Mouse (Mus musculus) stomach, embryonic 16.5 days (tissue): ENCODE measurements around the gene Hipk4. TPM values are rescaled to one million over a fixed set of nuclear protein-coding genes. Genes with fewer than 3 reads are reported as not detected.

ENCODE experiments used
- ATAC-seq: fragments of 200-750 bp; cut with Nextera tagmentation; 2 replicates; pipeline ENCODE4 v1.8.0; 2017; ENCODE audit warnings: moderate number of reproducible peaks, moderate TSS enrichment; ENCODE audit not compliant: insufficient read depth, low FRiP score
- H3K27ac ChIP-seq: fragments of 300-500 bp; sonication (generic); 2 replicates; pipeline ENCODE4 v1.5.1; 2014; ENCODE audit warnings: low read length
- H3K27me3 ChIP-seq: fragments of 300-500 bp; sonication (generic); 2 replicates; pipeline ENCODE4 v1.6.1; 2014; ENCODE audit warnings: low read length, control low read depth, mixed read lengths; ENCODE audit not compliant: control insufficient read depth, insufficient read depth
- H3K36me3 ChIP-seq: fragments of 300-500 bp; sonication (generic); 2 replicates; pipeline ENCODE4 v1.6.1; 2014; ENCODE audit warnings: low read length; ENCODE audit not compliant: control insufficient read depth, insufficient read depth
- H3K4me1 ChIP-seq: fragments of 300-500 bp; sonication (generic); 2 replicates; pipeline ENCODE4 v1.6.1; 2014; ENCODE audit warnings: low read length, control low read depth, mixed read lengths; ENCODE audit not compliant: control insufficient read depth, insufficient read depth
- H3K4me2 ChIP-seq: fragments of 300-500 bp; sonication (generic); 2 replicates; pipeline ENCODE4 v1.6.1; 2014; ENCODE audit warnings: low read depth, low read length, mixed read lengths
- H3K4me3 ChIP-seq: fragments of 300-500 bp; sonication (generic); replicated peaks from 2 replicates; pipeline ENCODE4 v1.5.1; 2014; ENCODE audit warnings: mild to moderate bottlenecking, low read length
- H3K9ac ChIP-seq: fragments of 300-500 bp; sonication (generic); 2 replicates; pipeline ENCODE4 v1.6.1; 2014; ENCODE audit warnings: low read length
- H3K9me3 ChIP-seq: fragments of 300-500 bp; sonication (generic); replicated peaks from 2 replicates; pipeline ENCODE4 v1.6.1; 2016; ENCODE audit warnings: low read length, control low read depth; ENCODE audit not compliant: control insufficient read depth
- WGBS: fragments of 180-500 bp; shearing (Covaris S2); extraction: QIAGEN DNeasy Blood & Tissue Kit; methylation state at CpG from one replicate; pipeline ENCODE4 v1.1.7; 2014; 5-methylcytosine and 5-hydroxymethylcytosine counted together
- polyA plus RNA-seq: library from polyadenylated mRNA; unstranded; fragments of >200 nt; fragmentation: Nextera tagmentation; extraction: Ambion mirVana; gene quantifications from 2 replicates; pipeline ENCODE4 v1.2.1, GENCODE M21; 2015

Hipk4 gene
- polyA plus RNA-seq, 1 experiment from 2014 or later = 0.79 TPM

- no peak overlapping the region for H3K9ac ChIP-seq
- no peaks in the 10 kb centered on the region for H3K9me3 ChIP-seq
- H3K27me3 ChIP-seq = no peaks in the 10 kb centered on the region
- no peak overlapping the region for H3K27ac ChIP-seq
- ATAC-seq = no peak
- no peak overlapping the region for H3K4me3 ChIP-seq
- no peaks in the 10 kb centered on the region for H3K4me1 ChIP-seq
- 83% methylated on average over 3 of the region's 3 CpGs for WGBS
- H3K36me3 ChIP-seq = 0 out of 2 replicates have a peak, but pooled peaks cover 8% of the 10 kb centered on the region
- no peak overlapping the region for H3K4me2 ChIP-seq
Observed at GRCm38 (mm10) chr7:27530937-27531336, 7.9 kb downstream of the Hipk4 start.

- Histone ChIP-seq H3K36me3 (0 out of 2 replicates have a peak, but pooled peaks cover 13% of the 10 kb centered on the region), H3K4me3 (no peak overlapping the region), H3K4me1 (no peaks in the 10 kb centered on the region), H3K4me2 (no peak overlapping the region), H3K9me3 (no peaks in the 10 kb centered on the region), H3K27ac (no peak overlapping the region), H3K27me3 (no peaks in the 10 kb centered on the region), H3K9ac (no peak overlapping the region)
- WGBS = 83% methylated on average over 10 of the region's 10 CpGs
- no peak for ATAC-seq
Observed at GRCm38 (mm10) chr7:27531707-27532106, 8.6 kb downstream of the Hipk4 start.

- H3K9me3 ChIP-seq = no peaks in the 10 kb centered on the region
- no peak for ATAC-seq
- H3K27ac ChIP-seq = no peak overlapping the region
- H3K36me3 ChIP-seq = 0 out of 2 replicates have a peak, but pooled peaks cover 13% of the 10 kb centered on the region
- H3K4me3 ChIP-seq = no peak overlapping the region
- H3K9ac ChIP-seq = no peak overlapping the region
- WGBS = 88% methylated on average over 9 of the region's 9 CpGs
- H3K4me1 ChIP-seq = no peaks in the 10 kb centered on the region
- no peak overlapping the region for H3K4me2 ChIP-seq
- H3K27me3 ChIP-seq = no peaks in the 10 kb centered on the region
Observed at GRCm38 (mm10) chr7:27532480-27533050, 9.5 kb downstream of the Hipk4 start.

GRCm38 (mm10) chr7:27535386-27535785 lies 12.3 kb downstream of the Hipk4 start:
- Histone ChIP-seq H3K4me2 (no peak overlapping the region), H3K4me3 (no peak overlapping the region), H3K4me1 (no peaks in the 10 kb centered on the region), H3K36me3 (0 out of 2 replicates have a peak, but pooled peaks cover 13% of the 10 kb centered on the region), H3K9ac (no peak overlapping the region), H3K27ac (no peak overlapping the region), H3K27me3 (no peaks in the 10 kb centered on the region), H3K9me3 (no peaks in the 10 kb centered on the region)
- WGBS = 70% methylated on average over 2 of the region's 2 CpGs
- no peak for ATAC-seq

GRCm38 (mm10) chr7:27536618-27537017 lies 13.6 kb downstream of the Hipk4 start:
- Histone ChIP-seq H3K36me3 (0 out of 2 replicates have a peak, but pooled peaks cover 13% of the 10 kb centered on the region), H3K9me3 (no peaks in the 10 kb centered on the region), H3K4me3 (no peak overlapping the region), H3K27ac (no peak overlapping the region), H3K4me1 (peaks cover 2% of the 10 kb centered on the region; the same call in 1 of the 2 replicates), H3K27me3 (no peaks in the 10 kb centered on the region), H3K9ac (no peak overlapping the region), H3K4me2 (no peak overlapping the region)
- 89% methylated on average over 6 of the region's 6 CpGs for WGBS
- ATAC-seq = no peak

- H3K36me3 ChIP-seq = 0 out of 2 replicates have a peak, but pooled peaks cover 9% of the 10 kb centered on the region
- no peak overlapping the region for H3K27ac ChIP-seq
- H3K4me1 ChIP-seq = peaks cover 9% of the 10 kb centered on the region
- H3K9ac ChIP-seq = 0 out of 2 replicates have a peak overlapping the region, but pooled peaks have one; percentile 16
- 88% methylated on average over 8 of the region's 8 CpGs for WGBS
- no peaks in the 10 kb centered on the region for H3K9me3 ChIP-seq
- no peak for ATAC-seq
- H3K27me3 ChIP-seq = no peaks in the 10 kb centered on the region
- no peak overlapping the region for H3K4me2 ChIP-seq
- H3K4me3 ChIP-seq = no peak overlapping the region
Observed at GRCm38 (mm10) chr7:27537998-27538397, 14.9 kb downstream of the Hipk4 start.

DNA sequence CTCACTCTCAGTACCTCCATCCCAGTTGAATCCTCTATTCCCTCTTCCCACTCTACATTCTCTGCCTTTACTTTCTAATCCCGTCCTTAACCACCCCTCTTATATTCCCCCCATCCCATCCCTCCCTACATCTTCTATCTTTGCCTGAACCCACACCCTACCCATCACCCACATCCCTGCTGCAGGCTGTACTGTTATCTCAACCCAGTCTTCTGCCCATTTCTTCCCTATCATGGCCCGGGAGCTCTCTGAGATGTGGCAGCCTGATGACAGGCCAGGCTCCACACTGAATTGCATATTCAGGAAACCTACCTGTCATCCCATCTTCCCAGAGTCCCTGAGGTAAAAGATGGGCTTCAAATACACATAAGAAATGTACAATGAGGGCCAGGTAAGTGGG lies 15.7 kb downstream of the Hipk4 start:
- no peak overlapping the region for H3K4me3 ChIP-seq
- H3K27me3 ChIP-seq = no peaks in the 10 kb centered on the region
- no peak overlapping the region for H3K27ac ChIP-seq
- no peak for ATAC-seq
- no peak overlapping the region for H3K4me2 ChIP-seq
- peaks cover 14% of the 10 kb centered on the region for H3K4me1 ChIP-seq
- 88% methylated on average over 2 of the region's 2 CpGs for WGBS
- no peak overlapping the region for H3K9ac ChIP-seq
- H3K9me3 ChIP-seq = no peaks in the 10 kb centered on the region
- 0 out of 2 replicates have a peak, but pooled peaks cover 9% of the 10 kb centered on the region for H3K36me3 ChIP-seq

- Histone ChIP-seq H3K27me3 (no peaks in the 10 kb centered on the region), H3K9ac (no peak overlapping the region), H3K9me3 (no peaks in the 10 kb centered on the region), H3K4me1 (peaks cover 15% of the 10 kb centered on the region), H3K4me3 (no peak overlapping the region), H3K4me2 (no peak overlapping the region), H3K36me3 (0 out of 2 replicates have a peak, but pooled peaks cover 8% of the 10 kb centered on the region), H3K27ac (no peak overlapping the region; the same call in 1 of the 2 replicates)
- WGBS = 55% methylated on average over 2 of the region's 2 CpGs
- ATAC-seq = peak; percentile 14; the same call in 1 of the 2 replicates
Observed at GRCm38 (mm10) chr7:27540521-27540920, 17.5 kb downstream of the Hipk4 start.

DNA sequence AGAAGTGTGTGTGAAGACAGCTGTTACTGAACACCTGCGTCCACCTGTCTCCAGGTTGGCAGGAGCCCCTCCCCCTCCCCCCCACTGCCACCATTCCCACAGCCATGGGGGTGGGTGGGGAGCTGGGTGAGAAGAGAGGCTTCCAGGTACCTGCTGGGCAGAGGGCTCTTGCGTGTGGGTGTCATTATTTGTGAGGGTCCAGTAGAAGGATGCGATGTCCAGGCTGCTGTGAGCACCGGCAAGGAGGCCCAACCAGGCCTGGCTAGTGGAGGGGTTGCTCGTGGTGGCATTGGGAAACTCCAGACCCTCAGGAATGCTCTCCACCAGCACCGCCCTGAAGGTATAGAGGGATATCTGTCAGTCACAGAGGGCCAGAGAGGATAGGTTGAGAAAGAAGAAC lies 17.9 kb downstream of the Hipk4 start:
- H3K27me3 ChIP-seq = no peaks in the 10 kb centered on the region
- no peaks in the 10 kb centered on the region for H3K9me3 ChIP-seq
- 0 out of 2 replicates have a peak, but pooled peaks cover 4% of the 10 kb centered on the region for H3K36me3 ChIP-seq
- WGBS = 77% methylated on average over 6 of the region's 6 CpGs
- no peak overlapping the region for H3K4me3 ChIP-seq
- no peak overlapping the region for H3K4me2 ChIP-seq
- H3K4me1 ChIP-seq = peaks cover 15% of the 10 kb centered on the region
- no peak for ATAC-seq
- no peak overlapping the region for H3K9ac ChIP-seq
- no peak overlapping the region for H3K27ac ChIP-seq
